Mouse (Mus musculus): ENCODE measurements at regions not wholly inside any gene's neighbourhood (a gene's known extent, or its start where the extent isn't known, plus 50 kb on each side); places are given as distances from the start of the nearest gene placed in this dataset.
A peak's percentile ranks its signal among the peaks of the same experiment; 100 is the strongest.
"Not testable (repeated sequence)": the region's sequence is repeated elsewhere in the genome, so short reads cannot be mapped to it uniquely, and the experiment has no call there.

- DNase-seq (ENCODE audit: low spot score in 2 of 2), result no peak
Observed at GRCm38 (mm10) chr9:97297538-97297937, 72.2 kb downstream of the Trim42 start.

GRCm38 (mm10) chr9:97295770-97296169 lies 74.0 kb downstream of the Trim42 start:
- DNase-seq (ENCODE audit: low spot score in 2 of 2), result no peak

- DNase-seq (ENCODE audit: low spot score in 2 of 2), result no peak
Observed at GRCm38 (mm10) chr9:97291870-97292269, 77.9 kb downstream of the Trim42 start.

- DNase-seq (ENCODE audit: low spot score in 2 of 2), result no peak
Observed at GRCm38 (mm10) chr9:97284282-97284802, 85.4 kb downstream of the Trim42 start.

GRCm38 (mm10) chr9:97282090-97282489 lies 87.7 kb downstream of the Trim42 start:
- DNase-seq (ENCODE audit: low spot score in 2 of 2), result no peak

DNA sequence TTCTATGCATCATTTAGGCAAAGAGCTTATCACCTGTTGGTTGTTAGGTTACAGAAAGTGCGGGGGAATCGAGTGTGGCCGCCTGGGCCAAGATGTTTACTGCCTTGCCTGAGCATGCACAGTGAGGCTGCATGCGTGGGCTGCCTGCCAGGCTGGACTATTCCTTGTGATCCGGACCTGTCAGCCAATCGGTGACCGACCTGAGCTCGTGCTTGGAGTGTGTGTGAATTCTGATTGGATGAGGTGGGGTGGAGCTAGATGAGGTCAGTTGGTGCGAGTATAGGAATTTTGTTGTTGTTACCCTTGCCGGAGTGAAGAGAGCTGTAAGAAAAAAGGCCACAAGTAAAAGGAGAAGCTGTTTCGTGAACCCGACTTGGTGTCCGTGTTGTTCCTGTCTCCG lies 94.3 kb downstream of the Trim42 start:
- not testable (repeated sequence) for DNase-seq (ENCODE audit: low spot score in 2 of 2)

GRCm38 (mm10) chr9:97273891-97274290 lies 95.9 kb downstream of the Trim42 start:
- DNase-seq (ENCODE audit: low spot score in 2 of 2), result no peak

GRCm38 (mm10) chr9:97272061-97272460 lies 97.7 kb downstream of the Trim42 start:
- no peak for DNase-seq (ENCODE audit: low spot score in 2 of 2)

- no peak for DNase-seq (ENCODE audit: low spot score in 2 of 2)
Observed at GRCm38 (mm10) chr9:97247621-97248020, 122.1 kb downstream of the Trim42 start.

DNA sequence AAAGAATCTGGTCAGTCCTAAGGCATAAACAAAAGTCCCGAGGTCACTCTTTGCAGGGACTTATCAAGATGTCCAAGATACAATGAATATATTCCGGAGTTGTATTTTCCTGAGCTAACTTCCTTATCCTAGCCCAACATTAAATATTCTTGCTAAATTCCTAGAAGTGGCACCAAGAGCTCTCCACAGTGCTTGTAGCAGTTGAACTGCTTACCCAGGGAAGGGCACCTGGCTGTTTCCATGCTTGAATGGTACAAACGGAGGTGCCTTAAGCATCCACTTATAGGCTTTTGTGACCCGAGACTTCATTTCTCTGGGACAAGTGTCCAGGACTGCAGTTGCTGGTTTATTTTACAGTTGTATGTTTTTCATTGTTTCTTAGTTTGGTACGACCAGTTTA lies 115.1 kb upstream of the Slc25a36 start:
- DNase-seq (ENCODE audit: low spot score in 2 of 2), result no peak

- DNase-seq (ENCODE audit: low spot score in 2 of 2), result no peak
Observed at GRCm38 (mm10) chr9:97224549-97224948, 113.6 kb upstream of the Slc25a36 start.

DNA sequence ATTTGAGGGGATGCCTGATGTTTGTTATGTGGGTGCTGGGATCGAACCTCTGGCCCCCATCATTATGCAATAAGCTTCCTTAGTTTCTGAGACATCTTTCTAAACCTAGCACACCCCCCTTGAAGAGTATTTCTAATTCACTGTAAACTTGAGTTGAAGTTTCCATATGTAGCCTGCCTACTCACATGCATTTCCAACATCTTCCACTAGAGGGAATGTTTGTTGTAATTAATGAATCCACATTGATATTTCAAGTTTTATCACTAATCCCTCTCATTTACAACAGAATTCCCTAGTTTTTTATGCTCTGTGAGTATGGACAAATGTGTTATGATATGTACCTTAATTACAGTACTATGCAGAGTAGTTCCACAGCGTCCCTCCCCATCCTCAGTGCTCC lies 103.8 kb upstream of the Slc25a36 start:
- no peak for DNase-seq (ENCODE audit: low spot score in 2 of 2)

- no peak for DNase-seq (ENCODE audit: low spot score in 2 of 2)
Observed at GRCm38 (mm10) chr9:97190321-97190860, 79.4 kb upstream of the Slc25a36 start.

- no peak for DNase-seq (ENCODE audit: low spot score in 2 of 2)
Observed at GRCm38 (mm10) chr9:97189646-97190045, 78.7 kb upstream of the Slc25a36 start.

DNA sequence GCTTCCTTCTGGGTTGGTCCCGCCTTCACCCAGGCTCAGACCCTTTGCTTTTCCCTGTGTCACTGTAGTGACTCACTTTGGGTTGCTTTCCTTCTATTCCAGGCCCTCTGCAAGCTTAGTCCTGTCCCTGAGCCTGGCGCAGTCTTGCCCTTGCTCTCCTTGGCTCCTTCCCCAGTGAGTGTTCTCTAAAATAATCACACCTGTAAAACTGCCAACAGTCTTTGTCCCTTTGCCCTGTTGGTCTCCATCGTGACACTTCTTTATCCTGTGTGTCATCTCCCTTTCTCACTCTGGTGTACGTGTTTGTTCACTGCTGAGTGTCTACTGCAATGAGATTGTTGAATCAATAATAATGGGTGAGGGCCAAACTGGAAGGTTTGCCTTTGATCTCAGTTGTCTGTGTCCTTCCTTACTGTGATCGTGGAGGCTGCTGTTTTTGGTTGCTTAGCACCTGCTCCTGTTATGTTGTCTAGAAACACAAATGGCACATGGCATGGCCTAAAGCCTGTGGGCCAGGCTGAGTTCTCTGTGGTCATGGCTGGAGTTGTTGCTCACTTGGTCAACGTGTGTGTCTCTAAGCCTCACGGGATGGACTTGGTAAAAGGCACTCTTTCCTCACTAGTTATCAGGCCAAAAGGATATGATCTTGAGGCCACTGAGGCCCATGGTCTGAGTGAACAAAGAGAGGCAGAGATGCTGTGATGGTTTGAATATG lies 77.8 kb upstream of the Slc25a36 start:
- DNase-seq (ENCODE audit: low spot score in 2 of 2), result no peak

DNA sequence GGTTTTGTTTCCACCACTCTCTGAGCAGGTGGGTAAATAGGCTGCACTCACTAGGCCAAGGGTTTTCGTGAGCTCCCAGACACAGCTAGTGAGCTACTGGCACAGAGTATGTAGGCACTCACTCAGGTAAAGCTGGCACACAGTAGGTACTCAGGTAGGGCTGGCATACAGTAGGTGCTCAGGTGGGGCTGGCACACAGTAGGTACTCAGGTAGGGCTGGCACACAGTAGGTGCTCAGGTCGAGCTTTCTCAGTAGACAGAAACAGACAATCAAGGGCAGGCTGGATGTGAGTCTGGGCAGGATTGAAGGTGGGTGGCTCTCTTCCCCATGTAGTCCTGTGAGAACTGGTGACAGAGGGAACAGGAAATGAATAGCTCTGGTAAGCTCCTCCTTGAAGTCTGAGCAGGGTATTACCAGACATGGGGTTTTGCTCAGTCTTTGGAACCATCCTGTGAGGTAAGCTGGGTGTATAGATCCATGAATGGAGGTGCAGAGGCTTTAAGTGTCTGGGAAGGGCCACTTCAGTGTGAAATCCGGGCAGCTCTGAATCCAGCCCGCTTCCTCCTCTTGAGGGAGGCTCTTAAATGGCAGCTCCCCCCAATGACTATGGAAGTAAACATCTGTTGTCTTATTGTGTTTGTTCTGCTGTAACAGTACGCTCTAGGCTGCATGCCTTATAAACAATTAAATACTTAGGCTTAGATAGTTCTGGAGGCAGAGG lies 62.4 kb upstream of the Slc25a36 start:
- DNase-seq (ENCODE audit: low spot score in 2 of 2), result no peak

GRCm38 (mm10) chr9:97172075-97172474 lies 61.1 kb upstream of the Slc25a36 start:
- DNase-seq (ENCODE audit: low spot score in 2 of 2), result peak; percentile 1 to 5

- DNase-seq (ENCODE audit: low spot score in 2 of 2), result no peak
Observed at GRCm38 (mm10) chr9:97171484-97171883, 60.5 kb upstream of the Slc25a36 start.

- DNase-seq (ENCODE audit: low spot score in 2 of 2), result no peak
Observed at GRCm38 (mm10) chr9:97170836-97171235, 59.9 kb upstream of the Slc25a36 start.

- no peak for DNase-seq (ENCODE audit: low spot score in 2 of 2)
Observed at GRCm38 (mm10) chr9:97162465-97162864, 51.5 kb upstream of the Slc25a36 start.

Data from spleen, postnatal 36 days (tissue).